Mouse (Mus musculus) limb, embryonic 15.5 days (tissue): ENCODE data around the gene Fbln5. TPM values are rescaled to one million over a fixed set of nuclear protein-coding genes. Genes with fewer than 3 reads are reported as not detected.

Experiments
- ATAC-seq: fragments of 200-750 bp; cut with Nextera tagmentation; 2 replicates; pipeline ENCODE4 v1.8.0; 2017; ENCODE audit warnings: low read depth, moderate TSS enrichment; ENCODE audit not compliant: insufficient number of reproducible peaks, low FRiP score, low TSS enrichment
- H3K27ac ChIP-seq: fragments of 300-500 bp; sonication (generic); 2 replicates; pipeline ENCODE4 v1.5.1; 2015; ENCODE audit warnings: moderate library complexity, mild to moderate bottlenecking, inconsistent platforms
- H3K27me3 ChIP-seq: fragments of 300-500 bp; sonication (generic); 2 replicates; pipeline ENCODE4 v1.6.1; 2015; ENCODE audit warnings: inconsistent platforms
- H3K36me3 ChIP-seq: fragments of 300-500 bp; sonication (generic); 2 replicates; pipeline ENCODE4 v1.6.1; 2015; ENCODE audit warnings: inconsistent platforms
- H3K4me1 ChIP-seq: fragments of 300-500 bp; sonication (generic); 2 replicates; pipeline ENCODE4 v1.6.1; 2015; ENCODE audit warnings: inconsistent platforms
- H3K4me2 ChIP-seq: fragments of 300-500 bp; sonication (generic); 2 replicates; pipeline ENCODE4 v1.6.1; 2015; ENCODE audit warnings: mild to moderate bottlenecking, inconsistent platforms
- H3K4me3 ChIP-seq: fragments of 300-500 bp; sonication (generic); 2 replicates; pipeline ENCODE4 v1.5.1; 2015; ENCODE audit warnings: mild to moderate bottlenecking, inconsistent platforms
- H3K9ac ChIP-seq: fragments of 300-500 bp; sonication (generic); 2 replicates; pipeline ENCODE4 v1.6.1; 2015; ENCODE audit warnings: inconsistent platforms
- H3K9me3 ChIP-seq: fragments of 300-500 bp; sonication (generic); 2 replicates; pipeline ENCODE4 v1.6.1; 2016; ENCODE audit warnings: inconsistent platforms
- whole genome bisulfite sequencing: fragments of 180-500 bp; shearing (Covaris S2); methylation state at CpG from one replicate; pipeline ENCODE4 v1.1.7; 2015; 5-methylcytosine and 5-hydroxymethylcytosine counted together
- polyA plus RNA-seq: library from polyadenylated mRNA; unstranded; fragments of >200 nt; fragmentation: Nextera tagmentation; extraction: Ambion mirVana; gene quantifications from 2 replicates; pipeline ENCODE4 v1.2.1, GENCODE M21; 2015

The Fbln5 gene
- polyA plus RNA-seq, 1 experiment from 2014 or later = 220 TPM

DNA sequence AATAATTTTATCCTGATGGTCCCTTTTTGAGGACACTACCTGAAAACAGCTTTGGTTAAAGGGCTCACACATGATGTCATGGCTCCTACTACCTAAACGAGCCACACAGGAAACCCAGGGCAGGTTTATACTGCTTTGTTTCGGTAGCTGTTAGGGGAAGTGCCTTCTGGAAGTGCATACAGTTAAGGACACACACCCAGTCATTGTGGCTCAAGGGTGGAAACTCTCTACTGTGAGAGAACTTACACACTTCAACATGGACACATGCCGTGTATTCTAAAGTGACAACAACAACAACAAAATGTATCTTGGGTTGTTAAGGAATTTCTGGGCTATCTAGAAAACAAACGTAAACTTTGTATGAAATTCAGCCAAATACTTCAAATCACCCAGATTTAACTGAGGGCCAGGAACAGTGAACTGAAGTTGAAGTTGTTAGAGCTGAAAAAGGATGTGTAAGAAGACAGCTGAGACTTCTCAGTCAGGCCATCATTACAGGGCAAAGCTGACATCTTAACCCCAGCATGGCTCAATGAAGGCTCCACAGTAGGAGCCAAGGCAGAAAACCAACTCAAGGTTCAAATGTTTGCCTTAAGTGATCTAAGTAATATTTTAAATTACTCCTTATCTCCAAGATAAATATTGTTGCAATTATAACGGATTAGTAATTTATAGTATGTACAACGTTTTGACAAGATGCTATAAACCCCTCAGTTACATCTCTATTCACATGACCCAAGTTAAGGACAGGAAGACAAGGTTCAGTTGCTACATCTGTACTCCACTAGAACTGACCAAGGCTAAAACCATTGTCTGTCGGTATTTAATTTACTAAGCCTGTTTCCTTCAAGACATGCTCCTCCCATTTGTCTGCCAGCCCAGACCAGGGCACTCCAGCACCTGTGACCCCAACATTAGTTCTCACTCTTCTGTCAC lies 13.6 kb upstream of the Fbln5 start:
- H3K36me3 ChIP-seq = peaks cover 22% of the 10 kb centered on the region
- H3K4me1 ChIP-seq = 0 out of 2 replicates have a peak, but pooled peaks cover 10% of the 10 kb centered on the region
- no peak overlapping the region for H3K27ac ChIP-seq
- no peaks in the 10 kb centered on the region for H3K9me3 ChIP-seq
- ATAC-seq = no peak
- H3K27me3 ChIP-seq = no peaks in the 10 kb centered on the region
- H3K4me3 ChIP-seq = no peak overlapping the region
- H3K4me2 ChIP-seq = no peak overlapping the region
- WGBS = 70% methylated on average over 7 of the region's 7 CpGs
- no peak overlapping the region for H3K9ac ChIP-seq

- Histone ChIP-seq H3K4me1 (0 out of 2 replicates have a peak, but pooled peaks cover 10% of the 10 kb centered on the region), H3K4me3 (no peak overlapping the region), H3K36me3 (peaks cover 16% of the 10 kb centered on the region), H3K9ac (no peak overlapping the region), H3K27me3 (no peaks in the 10 kb centered on the region), H3K27ac (no peak overlapping the region), H3K9me3 (no peaks in the 10 kb centered on the region), H3K4me2 (no peak overlapping the region)
- 50% methylated on average over 4 of the region's 4 CpGs for WGBS
- no peak for ATAC-seq
Measured at GRCm38 (mm10) chr12:101831221-101831620, 12.4 kb upstream of the Fbln5 start.

GRCm38 (mm10) chr12:101823161-101823560 lies 4.3 kb upstream of the Fbln5 start:
- Histone ChIP-seq H3K27ac (no peak overlapping the region), H3K4me3 (no peak overlapping the region), H3K4me1 (peaks cover 14% of the 10 kb centered on the region), H3K27me3 (no peaks in the 10 kb centered on the region), H3K9ac (no peak overlapping the region), H3K36me3 (no peaks in the 10 kb centered on the region), H3K4me2 (no peak overlapping the region), H3K9me3 (no peaks in the 10 kb centered on the region)
- 74% methylated on average over 4 of the region's 4 CpGs for WGBS
- ATAC-seq = no peak

- WGBS = 33% methylated on average over 3 of the region's 3 CpGs
- Histone ChIP-seq H3K36me3 (no peaks in the 10 kb centered on the region), H3K9me3 (no peaks in the 10 kb centered on the region), H3K4me2 (no peak overlapping the region), H3K27ac (no peak overlapping the region), H3K9ac (no peak overlapping the region), H3K27me3 (no peaks in the 10 kb centered on the region), H3K4me1 (peaks cover 21% of the 10 kb centered on the region), H3K4me3 (no peak overlapping the region)
- no peak for ATAC-seq
Measured at GRCm38 (mm10) chr12:101821596-101821995, 2.7 kb upstream of the Fbln5 start.

GRCm38 (mm10) chr12:101819570-101819969 lies 715 bp upstream of the Fbln5 start:
- 31% methylated on average over 9 of the region's 9 CpGs for WGBS
- peaks cover 23% of the 10 kb centered on the region for H3K4me1 ChIP-seq
- no peak for ATAC-seq
- H3K4me3 ChIP-seq = peak overlapping the region; percentile 55
- H3K27me3 ChIP-seq = no peaks in the 10 kb centered on the region
- no peak overlapping the region for H3K9ac ChIP-seq
- no peaks in the 10 kb centered on the region for H3K9me3 ChIP-seq
- no peaks in the 10 kb centered on the region for H3K36me3 ChIP-seq
- peak overlapping the region; percentile 87 for H3K4me2 ChIP-seq
- H3K27ac ChIP-seq = peak overlapping the region; percentile 96

- WGBS = 7% methylated on average over 11 of the region's 11 CpGs
- H3K9ac ChIP-seq = peak overlapping the region; percentile 40; the same call in 1 of the 2 replicates
- H3K4me3 ChIP-seq = peak overlapping the region; percentile 55
- H3K27me3 ChIP-seq = no peaks in the 10 kb centered on the region
- ATAC-seq = no peak
- peak overlapping the region; percentile 87 for H3K4me2 ChIP-seq
- H3K4me1 ChIP-seq = peaks cover 23% of the 10 kb centered on the region
- H3K9me3 ChIP-seq = no peaks in the 10 kb centered on the region
- H3K27ac ChIP-seq = peak overlapping the region; percentile 96
- no peaks in the 10 kb centered on the region for H3K36me3 ChIP-seq
Measured at GRCm38 (mm10) chr12:101818246-101818607, 628 bp downstream of the Fbln5 start.

DNA sequence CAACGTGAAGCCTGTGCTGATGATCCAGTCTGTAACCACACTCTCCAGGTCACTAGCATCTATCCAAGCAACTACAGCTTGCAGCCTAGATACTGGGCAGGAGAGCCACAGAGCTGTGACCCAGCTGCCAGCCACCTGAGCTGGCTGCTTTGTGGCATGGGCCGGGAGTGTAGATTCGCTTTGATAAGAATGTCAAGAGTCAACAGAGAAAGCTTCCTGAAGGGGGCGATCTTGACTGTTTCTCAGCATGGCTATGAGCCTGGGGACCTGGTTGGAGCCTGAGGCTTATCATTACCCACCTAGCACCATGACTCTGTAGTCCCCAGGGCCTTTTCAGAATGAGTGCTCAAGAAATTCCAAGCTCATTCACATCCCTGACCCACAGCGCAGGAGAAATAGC lies 2.0 kb downstream of the Fbln5 start:
- Histone ChIP-seq H3K9ac (no peak overlapping the region), H3K36me3 (0 out of 2 replicates have a peak, but pooled peaks cover under 1% of the 10 kb centered on the region), H3K4me2 (peak overlapping the region; percentile 38), H3K9me3 (no peaks in the 10 kb centered on the region), H3K27ac (peak overlapping the region; percentile 72), H3K4me1 (peaks cover 22% of the 10 kb centered on the region), H3K4me3 (peak overlapping the region; percentile 55), H3K27me3 (no peaks in the 10 kb centered on the region)
- ATAC-seq = no peak
- 46% methylated on average over 5 of the region's 5 CpGs for WGBS

DNA sequence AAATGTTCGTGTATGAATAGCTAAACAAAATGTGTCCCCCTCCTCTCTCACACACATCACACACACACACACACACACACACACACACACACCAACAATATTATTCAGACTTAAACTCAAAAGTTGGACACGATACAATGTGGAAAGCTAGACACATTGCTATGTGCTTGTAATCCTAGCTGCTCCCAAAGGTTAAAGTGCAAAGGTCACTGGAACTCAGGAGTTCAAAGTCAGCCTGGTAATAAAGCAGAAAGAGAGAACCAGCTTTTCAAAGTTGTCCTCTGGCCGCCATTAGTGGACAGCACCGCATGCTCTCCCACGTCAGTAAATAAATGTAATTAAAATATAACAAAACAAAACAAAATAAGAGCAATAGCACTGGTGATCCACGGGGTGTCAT lies 3.1 kb downstream of the Fbln5 start:
- no peaks in the 10 kb centered on the region for H3K9me3 ChIP-seq
- 75% methylated on average over 6 of the region's 6 CpGs for WGBS

DNA sequence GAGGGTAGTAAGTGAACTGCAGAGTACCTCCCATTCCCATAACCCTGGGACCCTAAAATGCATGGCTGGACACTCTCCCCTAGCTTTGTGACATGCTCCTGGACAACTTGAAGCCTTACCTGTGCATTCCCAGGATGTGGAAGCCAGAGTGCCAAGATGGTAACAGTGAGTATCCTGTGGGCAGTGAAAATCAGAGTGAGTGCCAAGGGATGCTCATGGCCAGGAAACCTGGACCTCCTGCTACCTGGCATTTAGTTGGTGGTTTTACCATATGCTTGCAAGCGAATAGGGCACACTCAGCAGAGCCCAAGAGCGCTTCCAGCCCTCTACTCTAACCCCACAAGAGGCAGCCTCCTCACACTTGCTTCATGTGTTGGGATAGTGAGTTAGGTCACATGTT lies 4.4 kb downstream of the Fbln5 start:
- no peak for ATAC-seq
- no peak overlapping the region for H3K9ac ChIP-seq
- whole genome bisulfite sequencing = 92% methylated on average over 2 of the region's 2 CpGs

More for the DNA sequence above, 3.1 kb downstream of the Fbln5 start:
- H3K4me2 ChIP-seq = no peak overlapping the region
- ATAC-seq = no peak
- H3K36me3 ChIP-seq = peaks cover 10% of the 10 kb centered on the region; the same call in 1 of the 2 replicates
- H3K4me1 ChIP-seq = peaks cover 18% of the 10 kb centered on the region
- no peak overlapping the region for H3K4me3 ChIP-seq
- H3K27me3 ChIP-seq = no peaks in the 10 kb centered on the region
- H3K27ac ChIP-seq = no peak overlapping the region
- no peak overlapping the region for H3K9ac ChIP-seq

GRCm38 (mm10) chr12:101811181-101811580 lies 7.7 kb downstream of the Fbln5 start:
- Histone ChIP-seq H3K27me3 (no peaks in the 10 kb centered on the region), H3K27ac (no peak overlapping the region), H3K9me3 (no peaks in the 10 kb centered on the region), H3K9ac (no peak overlapping the region), H3K4me1 (peaks cover 3% of the 10 kb centered on the region; the same call in 1 of the 2 replicates), H3K4me2 (no peak overlapping the region), H3K4me3 (no peak overlapping the region), H3K36me3 (peaks cover 31% of the 10 kb centered on the region)
- WGBS = 68% methylated on average over 6 of the region's 6 CpGs
- ATAC-seq = no peak

More for the DNA sequence above, 4.4 kb downstream of the Fbln5 start:
- H3K4me1 ChIP-seq = peaks cover 14% of the 10 kb centered on the region
- H3K27me3 ChIP-seq = no peaks in the 10 kb centered on the region
- no peaks in the 10 kb centered on the region for H3K9me3 ChIP-seq
- no peak overlapping the region for H3K4me2 ChIP-seq
- H3K4me3 ChIP-seq = no peak overlapping the region
- peaks cover 20% of the 10 kb centered on the region; the same call in 1 of the 2 replicates for H3K36me3 ChIP-seq
- H3K27ac ChIP-seq = no peak overlapping the region

GRCm38 (mm10) chr12:101810515-101810914 lies 8.3 kb downstream of the Fbln5 start:
- H3K9ac ChIP-seq = no peak overlapping the region
- no peaks in the 10 kb centered on the region for H3K27me3 ChIP-seq
- H3K36me3 ChIP-seq = peaks cover 31% of the 10 kb centered on the region
- no peak overlapping the region for H3K4me3 ChIP-seq
- 70% methylated on average over 2 of the region's 2 CpGs for WGBS
- 0 out of 2 replicates have a peak, but pooled peaks cover 3% of the 10 kb centered on the region for H3K4me1 ChIP-seq
- H3K9me3 ChIP-seq = no peaks in the 10 kb centered on the region
- H3K27ac ChIP-seq = no peak overlapping the region
- no peak overlapping the region for H3K4me2 ChIP-seq
- no peak for ATAC-seq

- peak; percentile 46 for ATAC-seq
- WGBS = 40% methylated on average over 2 of the region's 2 CpGs
- H3K27ac ChIP-seq = peak overlapping the region; percentile 43; the same call in 1 of the 2 replicates
- no peak overlapping the region for H3K4me3 ChIP-seq
- no peak overlapping the region for H3K4me2 ChIP-seq
- H3K9me3 ChIP-seq = no peaks in the 10 kb centered on the region
- H3K4me1 ChIP-seq = 0 out of 2 replicates have a peak, but pooled peaks cover 3% of the 10 kb centered on the region
- no peak overlapping the region for H3K9ac ChIP-seq
- H3K36me3 ChIP-seq = peaks cover 31% of the 10 kb centered on the region
- no peaks in the 10 kb centered on the region for H3K27me3 ChIP-seq
Measured at GRCm38 (mm10) chr12:101807400-101807799, 11.5 kb downstream of the Fbln5 start.
